Mouse (Mus musculus) ES-E14 (cell line): ENCODE measurements around the gene Rnf225. TPM values are rescaled to one million over a fixed set of nuclear protein-coding genes. Genes with fewer than 3 reads are reported as not detected.
A peak's percentile ranks its signal among the peaks of the same experiment; 100 is the strongest.

Source experiments
- DNase-seq: peaks from one replicate; pipeline ENCODE4 v3.0.0-alpha.2; 2013; ENCODE audit warnings: low read depth, low spot score
- H3K27ac ChIP-seq: 2 replicates; pipeline ENCODE4 v1.5.1; 2012; ENCODE audit warnings: low read depth, mild to moderate bottlenecking, low read length, moderate library complexity, mixed read lengths; ENCODE audit not compliant: poor library complexity, insufficient read depth, severe bottlenecking
- H3K36me3 ChIP-seq: 2 replicates; pipeline ENCODE4 v1.6.1; 2012; ENCODE audit warnings: mild to moderate bottlenecking, low read length, moderate library complexity, mixed read lengths; ENCODE audit not compliant: control insufficient read depth, poor library complexity, insufficient read depth, severe bottlenecking
- H3K4me1 ChIP-seq, 2 experiments: fragments of 150-350 bp in 1 of 2; sonication (generic) in 1 of 2; 2 replicates each; pipeline ENCODE4 v1.6.1; 2012; ENCODE audit warnings: low read length in 2 of 2, mild to moderate bottlenecking in 1 of 2, mixed read lengths in 1 of 2; ENCODE audit not compliant: control insufficient read depth in 2 of 2, insufficient read depth in 2 of 2, poor library complexity in 1 of 2
- H3K4me3 ChIP-seq, 2 experiments: fragments of 150-350 bp in 1 of 2; sonication (generic) in 1 of 2; 2 replicates each; pipeline ENCODE4 v1.5.1; 2012; ENCODE audit warnings: low read length in 2 of 2, low read depth in 1 of 2, mild to moderate bottlenecking in 1 of 2, mixed read lengths in 1 of 2; ENCODE audit not compliant: insufficient read depth in 1 of 2, poor library complexity in 1 of 2, severe bottlenecking in 1 of 2
- H3K9ac ChIP-seq: 2 replicates; pipeline ENCODE4 v1.6.1; 2012; ENCODE audit warnings: low read depth, mild to moderate bottlenecking, low read length, mixed read lengths; ENCODE audit not compliant: poor library complexity, insufficient read depth, severe bottlenecking
- H3K9me3 ChIP-seq: fragments of 150-350 bp; sonication (generic); 2 replicates; pipeline ENCODE4 v1.6.1; 2012; ENCODE audit warnings: low read depth, mild to moderate bottlenecking, low read length; ENCODE audit not compliant: control insufficient read depth, insufficient read depth
- CHD2 ChIP-seq: IDR thresholded peaks from 2 replicates; pipeline ENCODE4 v1.6.1; 2014; ENCODE audit warnings: mild to moderate bottlenecking, low read depth, low read length, inconsistent platforms
- HCFC1 ChIP-seq: IDR thresholded peaks from 2 replicates; pipeline ENCODE4 v1.6.1; 2012; ENCODE audit warnings: low read length, inconsistent platforms, borderline replicate concordance; ENCODE audit not compliant: insufficient read depth
- MAFK ChIP-seq: IDR thresholded peaks from 2 replicates; pipeline ENCODE4 v1.6.1; 2014; ENCODE audit warnings: mild to moderate bottlenecking, low read depth, low read length, inconsistent platforms; ENCODE audit not compliant: insufficient read depth
- ZC3H11A ChIP-seq: IDR thresholded peaks from 2 replicates; pipeline ENCODE4 v1.6.1; 2012; ENCODE audit warnings: low read depth, mild to moderate bottlenecking, inconsistent platforms, low read length, borderline replicate concordance
- ZNF384 ChIP-seq: IDR thresholded peaks from 2 replicates; pipeline ENCODE4 v1.6.1; 2012; ENCODE audit warnings: low read depth, low read length, inconsistent platforms
- in situ Hi-C, 2 experiments: fragments of 600-800 bp; cut with MboI; formaldehyde crosslinking; loops; one replicate each; pipeline ENCODE4 v1.15.1; 2025; ENCODE audit warnings: low sequenced_read_pairs in 2 of 2, inconsistent platforms in 1 of 2; ENCODE audit not compliant: unreplicated experiment in 2 of 2
- total RNA-seq: library from RNA; depleted of rRNA; stranded (reverse); fragments of 300-350 nt; gene quantifications from 2 replicates; pipeline ENCODE4 v1.2.3, GENCODE M21; 2012

Rnf225 gene
- total RNA-seq, 1 experiment: 4.4 TPM

DNA sequence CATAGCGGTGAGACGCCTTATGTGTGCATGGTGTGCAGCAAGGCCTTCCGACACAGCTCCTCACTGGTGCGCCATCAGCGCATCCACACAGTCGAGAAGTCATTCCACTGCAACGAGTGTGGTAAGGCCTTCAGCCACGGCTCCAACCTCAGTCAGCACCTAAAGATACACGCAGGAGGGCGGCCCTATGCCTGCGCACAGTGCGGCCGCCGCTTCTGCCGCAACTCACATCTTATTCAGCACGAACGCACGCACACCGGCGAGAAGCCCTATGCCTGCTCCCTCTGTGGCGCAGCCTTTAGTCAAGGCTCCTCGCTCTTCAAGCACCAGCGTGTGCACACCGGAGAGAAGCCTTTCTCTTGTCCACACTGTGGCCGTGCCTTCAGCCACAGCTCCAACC is 43.7 kb downstream of the Rnf225 start:
- H3K36me3 ChIP-seq: 0 out of 2 replicates have a peak, but pooled peaks cover 4% of the 10 kb centered on the region
- H3K4me3 ChIP-seq: peak overlapping the region; percentile 54 to 64
- no peak for DNase-seq
- no peaks in the 10 kb centered on the region for H3K9me3 ChIP-seq
- no peak overlapping the region for H3K27ac ChIP-seq
- in situ Hi-C loops: no loop called here
- H3K9ac ChIP-seq: peak overlapping the region; percentile 55
- no peak for TF ChIP-seq ZNF384
- no peak for TF ChIP-seq CHD2
- TF ChIP-seq ZC3H11A: no peak
- no peak for TF ChIP-seq HCFC1
- no peak for TF ChIP-seq MAFK
- H3K4me1 ChIP-seq: peaks cover 0 to 2% of the 10 kb centered on the region in 2 experiments; a peak in 1 of 4 replicates

DNA sequence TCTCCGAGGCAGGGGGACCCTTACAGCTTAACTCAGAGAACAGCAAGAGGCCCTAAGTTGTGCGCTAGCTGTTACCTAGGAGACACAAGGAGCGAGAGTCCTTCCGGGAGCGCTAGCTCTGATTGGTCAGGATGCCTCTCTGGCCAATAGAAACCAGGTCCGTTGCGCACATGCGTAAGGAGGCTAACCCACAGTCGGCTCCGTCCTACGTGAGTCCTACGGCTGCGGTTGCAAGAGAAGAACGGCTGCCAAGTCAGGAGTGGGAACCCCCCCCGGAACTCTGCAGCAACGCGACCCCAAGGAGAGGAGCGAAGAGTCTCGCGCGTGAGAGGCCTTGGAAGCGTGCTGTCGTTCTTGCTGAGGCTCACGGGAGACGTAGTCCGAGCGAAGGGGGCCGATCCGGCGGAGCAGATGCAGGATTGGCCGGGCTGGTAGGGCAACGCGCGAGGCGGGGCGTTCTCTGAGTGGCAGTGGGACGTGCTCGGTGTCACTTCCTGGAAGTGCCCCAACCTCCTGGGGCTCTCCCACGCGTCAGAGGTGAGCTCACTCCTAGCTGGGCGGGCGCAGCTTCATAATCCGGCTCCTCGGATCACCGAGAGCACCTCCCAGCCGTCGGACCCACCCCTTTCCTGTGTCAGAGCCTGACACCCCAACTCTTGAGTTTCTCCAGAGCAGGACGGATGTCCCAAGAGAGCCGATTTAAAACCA is 50.6 kb downstream of the Rnf225 start, which contains the start of gene Zfp446:
Gene Zfp446, plus strand, starts transcription at position 167 of the 708 bp plus-strand sequence.
- no peaks in the 10 kb centered on the region for H3K9me3 ChIP-seq
- TF ChIP-seq ZC3H11A (no peak), CHD2 (peak; percentile 42; the same call in 1 of the 2 replicates), HCFC1 (peak; percentile 88)
- in situ Hi-C loops: no loop called here
- H3K9ac ChIP-seq: peak within 1 kb of the TSS; percentile 84
- peak; percentile 96 for DNase-seq
- peak within 1 kb of the TSS; percentile 82 for H3K27ac ChIP-seq
- peaks cover 7% of the 10 kb centered on the region for H3K36me3 ChIP-seq
- peak within 1 kb of the TSS; percentile 79 to 99 for H3K4me3 ChIP-seq
- H3K4me1 ChIP-seq: peaks cover 2 to 11% of the 10 kb centered on the region in 2 experiments; a peak in 2 of 4 replicates

GRCm38 (mm10) chr7:12978931-12979722 is 51.9 kb downstream of the Rnf225 start:
- Histone ChIP-seq H3K36me3 (peaks cover 7% of the 10 kb centered on the region), H3K9me3 (no peaks in the 10 kb centered on the region), H3K9ac (peak overlapping the region; percentile 19; the same call in 1 of the 2 replicates), H3K4me1 (peaks cover 2 to 11% of the 10 kb centered on the region in 2 experiments; a peak in 2 of 4 replicates), H3K27ac (no peak overlapping the region), H3K4me3 (peak overlapping the region in 1 of 2 experiments; percentile 99; a peak in 1 of 4 replicates)
- in situ Hi-C loops: no loop called here
- no peak for TF ChIP-seq MAFK
- no peak for TF ChIP-seq HCFC1
- no peak for TF ChIP-seq CHD2
- TF ChIP-seq ZC3H11A: no peak
- TF ChIP-seq ZNF384: no peak
- DNase-seq: no peak

- TF ChIP-seq MAFK (no peak), CHD2 (no peak), ZNF384 (no peak), ZC3H11A (no peak), HCFC1 (no peak)
- Histone ChIP-seq H3K36me3 (peaks cover 7% of the 10 kb centered on the region), H3K9ac (peak overlapping the region; percentile 19; the same call in 1 of the 2 replicates), H3K4me1 (peaks cover 2 to 11% of the 10 kb centered on the region in 2 experiments; a peak in 2 of 4 replicates), H3K9me3 (no peaks in the 10 kb centered on the region), H3K4me3 (no peak overlapping the region), H3K27ac (no peak overlapping the region)
- DNase-seq: no peak
- in situ Hi-C loops: no loop called here
Measured at GRCm38 (mm10) chr7:12979776-12980175, 52.6 kb downstream of the Rnf225 start.
